25 mouse cellular contexts compared by ENCODE assay signal in genomic region chr2:163280636-163281322, GRCm38 (mm10).
A peak's percentile ranks its signal among the peaks of the same experiment; 100 is the strongest.
DNase-seq lines count a peak whose midpoint lies in the region; ATAC-seq and TF ChIP-seq lines count a peak whose summit lies in the region.
"Had no signal": no experiment of that assay in that cellular context is flagged by ENCODE, and none has a peak within 500 bp of the region (broad histone marks: within the 10 kb centered on the region; RNA-seq: fewer than 3 reads in every experiment).

No protein-coding gene starts in this region.

- H3K4me1 ChIP-seq in limb, embryonic 14.5 days (ENCODE audit: control insufficient read depth, insufficient read depth, low read length): peaks cover 14% of the 10 kb centered on the region
- H3K4me1 ChIP-seq in limb, embryonic 10.5 days: peaks cover 31% of the 10 kb centered on the region
- peaks cover 31% of the 10 kb centered on the region for H3K4me1 ChIP-seq in E14TG2a.4 (replicated peaks; ENCODE audit: low read depth, low read length)
- peaks cover 31% of the 10 kb centered on the region for H3K4me1 ChIP-seq in liver, embryonic 12.5 days

- no peak overlapping the region for H3K9ac ChIP-seq in limb, embryonic 14.5 days (ENCODE audit: low read depth, low read length, severe bottlenecking)
- no peak overlapping the region for H3K9ac ChIP-seq in liver, embryonic 12.5 days
- H3K9ac ChIP-seq: embryonic facial prominence, embryonic 15.5 days; forebrain, embryonic 15.5 days; hindbrain, embryonic 12.5 days; intestine, embryonic 15.5 days had no signal

- H3K27me3 ChIP-seq in limb, embryonic 14.5 days (ENCODE audit: control insufficient read depth, insufficient read depth, low read length): peaks cover 7% of the 10 kb centered on the region; the same call in 1 of the 2 replicates
- peaks cover 79% of the 10 kb centered on the region for H3K27me3 ChIP-seq in limb, embryonic 10.5 days (ENCODE audit: low read depth, poor library complexity, severe bottlenecking)
- peaks cover 44% of the 10 kb centered on the region for H3K27me3 ChIP-seq in E14TG2a.4 (ENCODE audit: insufficient read depth, low read length)
- H3K27me3 ChIP-seq in liver, embryonic 12.5 days (replicated peaks): peaks cover 32% of the 10 kb centered on the region
- H3K27me3 ChIP-seq: intestine, embryonic 15.5 days had no signal

- no peaks in the 10 kb centered on the region for H3K36me3 ChIP-seq in limb, embryonic 14.5 days (ENCODE audit: control insufficient read depth, insufficient read depth, low read length)
- no peaks in the 10 kb centered on the region for H3K36me3 ChIP-seq in limb, embryonic 10.5 days
- no peaks in the 10 kb centered on the region for H3K36me3 ChIP-seq in E14TG2a.4 (ENCODE audit: insufficient read depth, low read length)
- H3K36me3 ChIP-seq in liver, embryonic 12.5 days: no peaks in the 10 kb centered on the region
- H3K36me3 ChIP-seq: embryonic facial prominence, embryonic 15.5 days; forebrain, embryonic 15.5 days; heart, embryonic 10.5 days; hindbrain, embryonic 12.5 days; intestine, embryonic 15.5 days had no signal

- H3K4me3 ChIP-seq in limb, embryonic 14.5 days (replicated peaks; ENCODE audit: low read length): no peak overlapping the region
- no peak overlapping the region for H3K4me3 ChIP-seq in limb, embryonic 10.5 days
- H3K4me3 ChIP-seq in E14TG2a.4 (replicated peaks; ENCODE audit: low read length): 0 out of 2 replicates have a peak overlapping the region, but pooled peaks have one; percentile 1
- no peak overlapping the region for H3K4me3 ChIP-seq in liver, embryonic 12.5 days
- H3K4me3 ChIP-seq: embryonic facial prominence, embryonic 15.5 days; erythroblast, embryonic 14.5 days; forebrain, embryonic 10.5 days; forebrain, embryonic 15.5 days; heart, embryonic 10.5 days; hindbrain, embryonic 12.5 days; intestine, embryonic 15.5 days had no signal

- H3K4me2 ChIP-seq in limb, embryonic 14.5 days (replicated peaks; ENCODE audit: low read depth, low read length, severe bottlenecking): no peak overlapping the region
- H3K4me2 ChIP-seq in liver, embryonic 12.5 days: no peak overlapping the region
- H3K4me2 ChIP-seq: embryonic facial prominence, embryonic 15.5 days; forebrain, embryonic 15.5 days; hindbrain, embryonic 12.5 days; intestine, embryonic 15.5 days had no signal

- TF ChIP-seq POLR2A in limb, embryonic 14.5 days (IDR thresholded peaks at IDR 0.05; ENCODE audit: borderline replicate concordance, extremely low read depth, insufficient read depth, insufficient read length): no peak

- no peaks in the 10 kb centered on the region for H3K9me3 ChIP-seq in limb, embryonic 14.5 days (ENCODE audit: control insufficient read depth, low read length)
- H3K9me3 ChIP-seq in limb, embryonic 10.5 days (replicated peaks): no peaks in the 10 kb centered on the region
- H3K9me3 ChIP-seq in E14TG2a.4 (ENCODE audit: low read length): no peaks in the 10 kb centered on the region
- no peaks in the 10 kb centered on the region for H3K9me3 ChIP-seq in liver, embryonic 12.5 days (replicated peaks)
- H3K9me3 ChIP-seq: embryonic facial prominence, embryonic 15.5 days; forebrain, embryonic 10.5 days; forebrain, embryonic 15.5 days; heart, embryonic 10.5 days; hindbrain, embryonic 12.5 days; intestine, embryonic 15.5 days had no signal

- DNase-seq in adrenal gland, postnatal 10 days: peak; percentile 25
- no peak for DNase-seq in adrenal gland, postnatal 25 days
- DNase-seq in limb, embryonic 14.5 days (ENCODE audit: low spot score): peak; percentile 68
- DNase-seq in limb, embryonic 10.5 days (ENCODE audit: low spot score): no peak
- DNase-seq in frontal cortex, postnatal 14 days (ENCODE audit: low spot score in 2 of 2): no peak
- no peak for DNase-seq in kidney, postnatal 4 days
- DNase-seq: adrenal gland, postnatal 36 days; cerebellum, adult 11 months; cerebellum, adult 8-10 months; cerebellum, postnatal 25 days; gastrocnemius, postnatal 10 days; heart, adult 18-20 months; heart, postnatal 10 days; heart, postnatal 4 days had no signal

- H3K27ac ChIP-seq in limb, embryonic 14.5 days (replicated peaks; ENCODE audit: low read depth, low read length): no peak overlapping the region
- H3K27ac ChIP-seq in limb, embryonic 10.5 days: no peak overlapping the region
- H3K27ac ChIP-seq in liver, embryonic 12.5 days: 0 out of 2 replicates have a peak overlapping the region, but pooled peaks have one; percentile 10
- H3K27ac ChIP-seq: embryonic facial prominence, embryonic 15.5 days; forebrain, embryonic 10.5 days; forebrain, embryonic 15.5 days; heart, embryonic 10.5 days; hindbrain, embryonic 12.5 days; intestine, embryonic 15.5 days had no signal

- WGBS in limb, embryonic 14.5 days: 61% methylated on average over 15 of the region's 23 CpGs
- WGBS in limb, embryonic 10.5 days: 80% methylated on average over 16 of the region's 23 CpGs
- WGBS in liver, embryonic 12.5 days (ENCODE audit: insufficient replicate concordance): 53% methylated on average over 15 of the region's 23 CpGs

- ATAC-seq in limb, embryonic 14.5 days (ENCODE audit: low FRiP score, low read depth): no peak
- ATAC-seq in liver, embryonic 12.5 days: no peak
- ATAC-seq: activated CD4-positive, CD25-positive, alpha-beta regulatory T cell, adult 4 months; forebrain, embryonic 15.5 days; intestine, embryonic 15.5 days; Patski had no signal

- TF ChIP-seq CTCF in E14TG2a.4 (conservative IDR thresholded peaks at IDR 0.05; ENCODE audit: low read length): no peak

Comparison
In these comparisons a context has a peak if more than half of its experiments do, and no peak if none do; other contexts are left out.
1. DNase-seq: peak in adrenal gland, postnatal 10 days (single experiment) and limb, embryonic 14.5 days (single experiment); none in adrenal gland, postnatal 25 days (single experiment), limb, embryonic 10.5 days (single experiment), frontal cortex, postnatal 14 days (0 of 2) and kidney, postnatal 4 days (0 of 2).